Mouse (Mus musculus) megakaryocyte, adult 5-6 weeks (primary cell): ENCODE results near the gene Utp6. TPM values are rescaled to one million over a fixed set of nuclear protein-coding genes. Genes with fewer than 3 reads are reported as not detected.
A peak's percentile ranks its signal among the peaks of the same experiment; 100 is the strongest.
"Not testable (repeated sequence)": the region's sequence is repeated elsewhere in the genome, so short reads cannot be mapped to it uniquely, and the experiment has no call there.

Experiments
- ATAC-seq: 2 replicates; pipeline ENCODE4 v1.8.0; 2016; ENCODE audit warnings: mild to moderate bottlenecking, inconsistent platforms; ENCODE audit not compliant: poor library complexity, severe bottlenecking
- total RNA-seq, 2 experiments: library from RNA; stranded (forward) in 1 of 2; stranded (reverse) in 1 of 2; fragments of 153-499, 151-499 nt in 1 of 2; fragments of 221-1000, 200-1000 nt in 1 of 2; gene quantifications; 2 replicates each; pipeline versions ENCODE4 v1.2.3 to v1.2.4; 2015 to 2017

The Utp6 gene
- total RNA-seq (2015), result 17.9 and 22.9 TPM in 2 replicates
- total RNA-seq (2017), result 51.6 and 74.4 TPM in 2 replicates

DNA sequence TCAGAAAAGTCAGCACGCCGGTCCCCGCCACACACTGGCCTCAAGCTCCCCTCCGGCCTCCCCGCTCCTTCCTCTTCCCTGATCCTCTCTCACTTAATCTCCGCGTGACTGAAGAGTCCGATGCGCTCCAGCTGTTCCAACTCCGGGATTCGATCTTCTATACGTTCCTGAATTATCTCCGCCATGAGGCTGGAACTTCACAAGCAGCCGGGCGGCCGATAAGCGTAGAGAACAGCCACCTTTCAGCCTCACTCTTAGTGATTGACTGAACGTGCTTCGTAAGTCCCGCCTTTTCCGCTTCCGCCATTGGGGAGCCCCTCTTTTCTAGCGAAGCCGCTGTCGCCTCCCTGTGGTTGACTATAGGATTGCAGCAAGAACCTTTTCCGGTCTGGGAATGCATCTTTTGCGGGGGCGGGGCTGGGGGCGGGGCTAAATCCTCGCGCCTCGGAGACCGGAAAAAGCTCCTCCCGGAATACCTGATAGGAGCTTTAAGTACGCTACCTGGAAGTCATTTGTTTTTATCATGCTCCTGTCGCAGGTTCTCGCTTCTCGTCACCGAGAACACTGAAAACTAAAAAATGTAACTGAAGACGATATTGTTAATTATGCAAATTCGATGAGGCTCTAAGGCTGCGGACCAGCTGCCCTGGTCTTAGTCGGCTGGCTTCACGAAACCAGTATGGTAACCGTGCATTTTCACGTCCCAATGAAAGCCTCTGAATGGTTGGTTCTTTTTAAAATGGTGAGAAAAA lies at the start of gene Utp6:
TSS of gene Utp6 (minus strand) at position 266 of the 752 bp plus-strand sequence.
- peak; percentile 99 for ATAC-seq

DNA sequence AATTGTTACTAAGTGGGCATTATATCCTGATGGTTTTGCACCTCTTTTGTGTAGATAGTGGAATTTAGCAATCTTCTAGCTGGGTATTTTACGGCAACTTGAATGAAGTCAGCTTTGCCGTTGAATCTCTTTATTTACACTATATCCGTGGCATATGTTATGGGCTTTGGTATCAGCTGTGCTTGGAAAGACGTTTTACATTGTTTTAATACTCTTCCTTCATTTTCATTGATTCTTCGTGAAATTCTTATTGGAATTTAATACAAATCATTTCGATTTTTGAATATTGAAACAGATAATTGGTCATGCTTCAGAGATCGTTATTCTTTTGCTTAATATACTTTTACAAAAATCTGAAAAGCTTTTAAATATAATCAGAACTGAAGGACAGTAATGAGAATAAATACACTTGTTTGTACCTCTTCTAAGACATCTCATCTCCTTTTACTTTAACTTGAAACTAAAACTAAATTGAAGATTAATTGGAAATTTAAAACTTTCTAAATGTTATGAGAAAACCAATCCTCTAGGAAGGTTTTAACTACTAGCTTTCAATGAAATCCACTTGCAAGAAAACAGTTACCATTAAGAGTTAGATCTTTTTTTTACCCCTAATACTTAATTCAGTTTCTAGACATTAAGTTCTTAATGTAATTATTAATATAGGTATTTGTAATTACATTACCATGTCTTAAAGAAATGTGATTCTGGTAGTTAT lies 32.2 kb upstream of the Utp6 start:
- ATAC-seq, result no peak

DNA sequence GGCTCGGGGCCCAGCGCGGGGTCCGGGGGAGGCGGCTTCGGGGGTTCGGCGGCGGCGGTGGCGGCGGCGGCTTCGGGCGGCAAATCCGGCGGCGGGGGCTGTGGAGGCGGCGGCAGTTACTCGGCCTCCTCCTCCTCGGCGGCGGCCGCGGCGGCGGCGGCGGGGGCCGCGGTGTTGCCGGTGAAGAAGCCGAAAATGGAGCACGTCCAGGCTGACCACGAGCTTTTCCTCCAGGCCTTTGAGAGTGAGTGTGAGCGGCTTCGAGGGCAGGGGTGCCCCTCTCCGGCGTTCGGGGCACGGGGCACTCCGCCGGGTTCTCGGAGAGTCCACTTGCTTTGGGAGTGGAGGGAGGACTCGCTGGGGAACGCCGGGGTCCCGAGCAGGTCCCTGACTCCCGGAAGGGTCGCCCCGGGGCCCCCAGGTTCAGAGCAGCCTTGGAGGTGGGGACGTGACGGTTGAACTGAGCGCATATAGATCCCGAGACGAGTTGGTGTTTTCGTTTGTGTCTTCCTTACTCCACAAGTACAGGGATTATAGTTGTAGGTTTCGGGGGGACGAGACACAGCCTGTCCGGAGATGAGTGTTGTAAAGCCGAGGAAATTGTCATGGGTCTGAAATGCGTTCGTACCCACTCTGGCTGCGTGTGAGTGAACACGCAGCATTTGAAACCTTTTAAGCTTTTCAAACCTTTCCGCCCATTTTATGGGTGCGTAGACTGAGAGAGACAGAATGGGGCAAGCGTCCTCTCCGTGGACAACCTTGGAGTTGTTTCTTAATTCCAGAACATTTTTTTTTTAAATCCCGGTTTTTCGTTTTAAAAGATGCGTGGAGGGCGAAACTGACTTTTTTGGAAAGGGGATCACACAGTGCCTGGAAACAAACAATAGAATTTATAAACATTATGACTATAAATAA lies 31.4 kb upstream of the Utp6 start:
- no peak for ATAC-seq

DNA sequence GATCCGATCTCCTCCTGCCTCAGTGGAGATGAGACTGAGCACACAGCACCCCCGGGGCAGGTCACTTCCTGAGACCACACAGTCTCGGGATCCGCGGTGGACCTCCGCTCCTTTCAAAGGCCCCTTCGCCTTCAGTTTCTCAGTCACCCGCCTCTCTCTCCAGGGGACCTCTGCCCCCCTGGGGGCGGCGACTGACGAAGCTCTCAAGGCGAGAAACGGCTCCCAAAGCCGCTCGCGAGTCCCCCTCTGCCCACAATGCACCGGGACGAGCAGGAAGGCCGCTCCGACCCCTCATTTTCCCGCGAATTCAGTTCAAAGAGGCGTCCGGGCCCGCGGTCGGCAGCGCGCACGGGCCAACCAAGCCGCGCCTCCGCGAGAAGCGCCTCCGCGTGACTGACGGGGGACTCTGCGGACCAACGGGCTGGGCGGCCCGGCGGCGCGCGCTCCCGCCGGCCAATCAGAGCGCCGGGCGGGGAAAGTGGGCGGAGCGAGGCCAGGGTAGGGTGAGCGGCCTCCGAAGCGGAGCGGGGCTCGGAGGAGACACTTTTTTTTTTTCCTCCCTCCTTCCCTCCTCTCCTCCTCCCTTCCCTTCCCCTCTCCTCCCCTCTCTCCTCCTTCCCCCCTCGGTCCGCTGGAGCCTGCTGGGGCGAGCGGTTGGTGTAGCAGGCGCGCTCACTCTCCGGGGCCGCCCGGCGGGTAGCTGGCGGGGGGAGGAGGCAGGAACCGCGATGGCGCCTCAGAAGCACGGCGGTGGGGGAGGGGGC lies 30.6 kb upstream of the Utp6 start, which contains the start of gene Suz12:
TSS of gene Suz12 (plus strand) at position 515 of the 764 bp plus-strand sequence.
- ATAC-seq, result peak; percentile 97

DNA sequence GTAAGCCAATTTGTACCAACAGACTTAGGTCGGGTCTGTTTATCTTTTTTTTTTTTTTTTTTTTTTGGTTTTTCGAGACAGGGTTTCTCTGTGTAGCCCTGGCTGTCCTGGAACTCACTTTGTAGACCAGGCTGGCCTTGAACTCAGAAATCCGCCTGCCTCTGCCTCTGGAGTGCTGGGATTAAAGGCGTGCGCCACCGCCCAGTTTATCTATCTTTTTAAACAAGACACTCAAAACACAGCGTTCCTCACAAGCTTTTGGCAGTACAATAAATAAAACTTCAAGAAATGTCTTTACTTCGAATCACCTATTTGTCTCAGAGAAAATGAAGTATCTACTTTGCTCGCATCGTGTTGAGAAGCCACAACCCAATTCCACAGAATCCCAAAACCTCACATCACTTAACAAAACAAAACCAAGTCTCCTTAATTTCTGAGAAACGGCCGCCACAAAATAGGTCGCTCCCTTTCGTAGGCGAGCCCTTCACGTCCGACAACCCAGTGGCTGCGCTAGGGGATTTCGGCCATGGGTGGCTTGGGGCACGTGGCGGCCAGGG lies 29.9 kb upstream of the Utp6 start:
- no peak for ATAC-seq

DNA sequence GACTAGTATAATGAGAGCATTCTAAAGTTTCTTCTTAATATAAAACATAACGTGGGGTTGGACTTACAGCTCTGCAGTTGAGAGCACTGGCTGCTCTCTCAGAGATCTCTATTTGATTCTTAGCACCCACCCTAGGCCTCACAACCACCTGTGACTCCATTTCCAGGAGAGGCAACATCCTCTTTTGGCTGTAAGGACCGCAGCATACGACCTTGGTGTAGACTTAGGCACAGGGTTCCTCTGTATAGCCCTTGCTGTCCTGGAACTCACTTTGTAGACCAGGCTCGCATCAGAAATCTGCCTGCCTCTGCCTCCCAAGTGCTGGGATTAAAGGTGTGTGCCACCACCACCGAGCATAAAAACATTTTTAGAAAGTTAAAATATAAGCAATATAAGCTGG lies 29.4 kb upstream of the Utp6 start:
- no peak for ATAC-seq

DNA sequence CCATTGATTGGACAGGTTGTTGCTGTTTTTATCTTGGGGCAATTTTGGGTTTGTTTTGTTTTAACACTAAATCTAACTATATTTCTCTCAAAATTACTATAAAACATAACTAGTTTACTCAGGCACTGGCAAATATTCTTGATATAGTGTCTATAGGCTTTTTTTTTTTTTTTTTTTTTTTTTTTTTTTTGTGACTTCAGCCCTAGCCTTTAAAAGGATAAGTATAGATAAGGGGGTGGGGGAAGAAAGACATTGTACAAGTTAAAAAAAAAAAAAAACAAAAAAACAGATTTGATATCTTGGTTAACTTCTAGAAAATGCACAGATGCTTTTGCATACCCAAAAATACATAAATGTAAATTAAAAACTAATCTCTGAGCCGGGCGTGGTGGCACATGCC lies 27.9 kb upstream of the Utp6 start:
- no peak for ATAC-seq

DNA sequence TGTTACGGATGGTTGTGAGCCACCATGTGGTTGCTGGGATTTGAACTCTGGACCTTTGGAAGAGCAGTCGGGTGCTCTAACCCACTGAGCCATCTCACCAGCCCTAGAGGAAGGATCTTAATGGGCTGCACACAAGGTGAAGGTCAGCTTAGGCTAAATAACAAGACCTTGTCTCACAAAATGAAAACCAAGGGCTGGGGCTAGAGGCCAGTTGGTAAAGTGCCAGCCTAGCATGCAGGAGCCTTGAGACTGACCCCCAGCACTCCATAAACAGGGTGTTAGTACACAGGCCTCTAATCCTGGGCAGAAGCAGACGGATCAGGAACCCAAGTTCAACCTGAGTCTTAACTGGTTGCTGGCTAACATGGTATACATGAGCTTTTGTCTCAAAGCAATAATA lies 25.7 kb upstream of the Utp6 start:
- no peak for ATAC-seq

DNA sequence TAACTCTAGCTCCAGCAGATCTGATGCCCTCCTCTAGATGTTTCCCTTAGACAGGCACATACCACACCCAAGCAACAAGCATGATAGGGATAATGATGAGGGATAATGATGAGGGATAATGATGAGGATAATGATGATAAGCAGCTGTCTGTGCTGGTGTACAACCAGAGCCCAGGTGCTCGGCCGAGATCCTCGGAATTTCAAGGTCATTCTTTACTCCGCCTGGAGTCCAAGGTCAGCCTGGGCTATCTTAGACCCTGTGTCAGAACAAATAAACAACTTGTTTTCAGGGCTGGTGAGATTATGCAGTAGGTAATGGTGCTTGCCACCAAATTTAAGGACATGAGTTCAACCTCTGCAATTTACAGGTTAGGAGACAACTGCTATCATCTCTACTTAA lies 24.7 kb upstream of the Utp6 start:
- no peak for ATAC-seq

DNA sequence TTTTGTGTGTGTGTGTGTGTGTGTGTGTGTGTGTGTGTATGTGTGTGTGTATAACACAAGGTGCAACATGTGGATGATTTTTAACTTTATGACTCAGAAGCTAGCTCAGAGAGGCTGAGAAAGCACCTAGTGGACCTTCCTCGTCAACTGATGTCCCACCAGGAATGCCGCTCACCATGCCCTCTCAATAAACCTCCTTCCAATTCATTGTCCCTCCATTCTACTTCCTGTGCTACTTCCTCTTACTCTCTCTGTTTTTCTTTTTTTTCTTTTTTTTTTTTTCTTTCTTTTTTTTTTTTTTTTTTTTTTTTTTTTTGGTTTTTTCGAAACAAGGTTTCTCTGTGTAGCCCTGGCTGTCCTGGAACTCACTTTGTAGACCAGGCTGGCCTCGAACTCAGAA lies 15.6 kb upstream of the Utp6 start:
- not testable (repeated sequence) for ATAC-seq

DNA sequence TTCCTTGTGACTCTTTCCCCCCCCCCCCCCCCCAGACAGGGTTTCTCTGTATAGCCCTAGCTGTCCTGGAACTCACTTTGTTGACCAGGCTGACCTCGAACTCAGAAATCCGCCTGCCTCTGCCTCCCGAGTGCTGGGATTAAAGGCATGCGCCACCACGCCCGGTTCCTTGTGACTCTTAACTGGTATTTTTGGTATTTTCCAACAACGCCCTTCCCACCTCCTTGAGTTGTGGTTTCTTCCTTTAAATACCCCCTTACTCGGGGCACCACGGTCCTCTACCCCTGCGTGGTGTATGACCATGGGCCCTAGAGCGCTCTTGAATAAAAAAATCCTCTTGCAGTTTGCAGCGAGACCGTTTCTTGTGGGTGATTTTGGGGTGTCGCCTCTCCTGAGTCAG lies 14.9 kb upstream of the Utp6 start:
- ATAC-seq, result not testable (repeated sequence)

DNA sequence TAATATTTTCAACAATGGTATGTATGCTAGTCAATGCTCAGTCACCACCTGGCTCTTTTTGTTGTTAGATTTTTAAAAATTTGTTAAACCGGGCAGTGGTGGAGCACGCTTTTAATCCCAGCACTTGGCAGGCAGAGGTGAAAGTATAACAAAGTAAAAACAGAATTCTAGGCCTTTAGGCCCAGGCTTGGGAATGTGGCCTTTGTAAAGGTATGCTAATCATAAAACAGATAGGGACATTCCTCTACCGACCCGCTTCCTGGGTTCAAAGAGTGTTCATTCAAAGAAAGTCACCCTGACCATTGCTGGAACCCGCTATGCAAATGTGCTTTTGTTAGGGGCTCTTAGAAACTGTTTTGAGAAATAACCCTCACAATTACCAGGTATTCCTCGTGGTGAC lies 14.5 kb upstream of the Utp6 start:
- not testable (repeated sequence) for ATAC-seq

DNA sequence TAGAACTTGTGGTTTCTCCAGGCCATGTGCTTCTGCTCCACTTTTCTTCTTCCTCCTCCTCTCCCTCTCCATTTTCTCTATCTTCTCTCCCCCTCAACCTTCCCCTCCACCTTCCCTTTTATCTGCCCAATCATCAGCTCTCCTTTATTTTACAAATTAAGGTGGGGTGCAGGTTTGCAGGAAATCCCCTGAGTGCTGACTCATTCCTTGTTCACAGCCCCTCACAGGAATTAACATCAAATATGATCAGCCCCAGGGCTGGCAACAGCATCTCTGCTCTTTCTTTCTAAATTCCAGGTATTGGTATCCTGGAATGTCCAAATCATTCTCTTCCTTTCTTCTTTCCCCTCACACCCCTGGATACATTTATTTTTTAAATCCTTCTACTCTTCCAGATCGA lies 14.0 kb upstream of the Utp6 start:
- no peak for ATAC-seq

DNA sequence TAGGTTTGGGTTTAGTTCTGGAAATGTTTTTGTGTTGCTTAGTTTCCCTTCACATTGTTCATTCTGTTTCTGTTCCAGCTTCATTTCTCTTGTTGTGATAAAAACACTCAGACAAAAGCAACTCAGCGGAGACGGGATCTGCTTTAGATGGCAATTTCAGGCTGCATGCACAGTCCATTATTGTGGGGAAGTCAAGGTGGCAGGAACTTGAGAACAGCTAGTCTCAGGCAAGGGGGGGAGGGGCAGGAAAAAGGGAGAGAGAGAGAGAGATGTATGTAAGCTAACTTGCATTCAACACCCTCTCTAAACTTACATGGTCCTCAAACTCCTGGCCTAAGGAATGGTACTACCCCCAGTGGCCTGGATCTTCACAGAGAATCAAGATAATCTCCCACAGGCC lies 13.2 kb upstream of the Utp6 start:
- ATAC-seq, result no peak

DNA sequence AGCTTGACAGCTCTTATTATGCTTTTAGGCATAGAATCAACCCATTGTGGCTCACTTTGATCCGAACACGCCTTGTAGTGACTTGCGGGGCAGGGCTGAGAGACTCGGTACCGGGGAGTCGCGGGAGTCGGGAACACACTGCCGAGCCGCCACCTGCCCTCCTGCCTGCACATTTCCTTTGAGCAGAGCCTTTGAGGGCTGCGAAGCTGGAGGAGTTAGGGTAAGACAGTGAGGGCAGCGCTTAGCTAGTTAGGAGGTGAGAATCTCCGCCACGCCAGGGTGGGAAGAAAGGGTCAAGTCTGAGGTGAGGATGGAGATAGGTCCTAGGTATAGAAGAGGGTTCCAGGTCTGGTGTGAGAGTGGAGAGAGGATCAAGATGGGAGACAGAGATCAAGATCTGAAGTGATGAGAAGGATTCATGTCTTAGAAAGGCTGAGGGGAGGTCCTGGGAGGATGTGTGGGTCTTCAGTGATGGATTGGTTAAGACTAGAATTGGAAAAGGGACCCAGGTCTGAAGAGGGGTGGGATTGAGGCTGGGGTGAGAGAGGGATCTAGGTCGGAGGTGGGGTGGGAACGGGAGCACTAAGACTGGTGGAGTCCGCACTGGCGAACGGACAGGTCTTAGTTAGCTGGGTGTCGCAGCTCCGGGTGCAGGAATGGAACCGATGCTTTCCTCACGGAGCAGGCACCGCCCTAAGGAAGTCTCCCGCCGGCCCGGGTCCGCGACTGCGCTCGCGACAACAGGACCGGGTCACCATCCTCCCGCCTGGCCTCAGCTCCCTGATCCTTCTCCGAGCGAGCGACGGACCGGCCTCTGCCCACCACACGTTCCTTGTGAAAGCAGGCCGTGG lies 11.7 kb upstream of the Utp6 start:
- ATAC-seq, result peak; percentile 66

DNA sequence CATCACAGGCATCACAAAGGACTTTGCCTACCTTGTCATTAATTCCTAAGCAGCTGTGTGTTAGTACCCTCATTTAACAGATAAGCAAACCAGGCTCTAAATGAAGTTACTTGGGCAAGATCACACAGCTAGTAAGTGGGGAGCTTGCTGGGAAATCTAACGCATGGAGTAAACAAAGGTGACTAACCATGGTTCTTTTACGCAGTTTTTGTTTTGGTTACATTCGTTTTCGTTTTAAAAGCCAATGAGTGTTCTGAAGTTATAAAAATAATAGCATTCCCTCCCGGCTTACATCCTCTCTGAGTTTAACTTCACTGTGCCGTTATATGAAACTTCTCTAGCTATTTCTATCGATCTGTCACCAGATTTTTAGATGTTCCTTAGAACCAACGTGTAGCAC lies 10.9 kb upstream of the Utp6 start:
- no peak for ATAC-seq

DNA sequence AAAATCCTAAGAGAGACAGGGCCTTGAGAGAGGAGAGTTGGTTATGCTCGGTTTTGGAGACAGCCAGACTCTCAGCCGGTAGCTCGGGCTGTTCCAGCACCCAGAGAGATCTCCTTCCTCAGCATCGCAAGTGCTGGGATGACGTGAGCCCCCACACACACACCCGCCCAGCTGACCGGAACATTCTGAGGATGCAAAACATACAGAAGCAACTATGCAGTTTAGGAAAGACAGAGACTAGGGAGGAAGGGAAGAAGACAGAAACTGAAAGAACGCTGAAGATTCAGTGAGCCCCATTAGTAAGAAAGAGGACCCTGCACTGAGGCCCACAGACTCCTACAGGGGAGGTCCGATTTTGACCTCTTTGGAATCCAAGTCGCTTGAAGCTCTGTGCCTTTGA lies 5.6 kb upstream of the Utp6 start:
- no peak for ATAC-seq

DNA sequence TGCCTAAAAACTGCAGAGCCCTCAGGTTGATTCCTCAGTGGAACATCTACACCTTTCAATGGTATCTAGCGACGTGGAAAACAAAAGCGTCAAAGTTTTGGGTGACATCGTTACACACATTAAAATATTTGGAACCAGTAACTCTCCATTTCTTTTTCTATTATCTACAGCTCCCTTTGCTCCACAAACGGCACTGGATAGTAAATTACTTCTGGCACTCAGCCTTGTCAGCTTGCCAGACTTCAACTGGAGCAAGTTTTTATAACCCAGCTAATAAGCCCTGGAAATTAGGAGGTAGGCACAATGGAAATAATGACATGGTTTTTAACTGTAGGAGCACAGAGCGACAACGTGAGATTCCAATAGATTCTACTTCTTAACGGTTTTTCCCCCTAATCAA lies 3.7 kb upstream of the Utp6 start:
- ATAC-seq, result no peak

DNA sequence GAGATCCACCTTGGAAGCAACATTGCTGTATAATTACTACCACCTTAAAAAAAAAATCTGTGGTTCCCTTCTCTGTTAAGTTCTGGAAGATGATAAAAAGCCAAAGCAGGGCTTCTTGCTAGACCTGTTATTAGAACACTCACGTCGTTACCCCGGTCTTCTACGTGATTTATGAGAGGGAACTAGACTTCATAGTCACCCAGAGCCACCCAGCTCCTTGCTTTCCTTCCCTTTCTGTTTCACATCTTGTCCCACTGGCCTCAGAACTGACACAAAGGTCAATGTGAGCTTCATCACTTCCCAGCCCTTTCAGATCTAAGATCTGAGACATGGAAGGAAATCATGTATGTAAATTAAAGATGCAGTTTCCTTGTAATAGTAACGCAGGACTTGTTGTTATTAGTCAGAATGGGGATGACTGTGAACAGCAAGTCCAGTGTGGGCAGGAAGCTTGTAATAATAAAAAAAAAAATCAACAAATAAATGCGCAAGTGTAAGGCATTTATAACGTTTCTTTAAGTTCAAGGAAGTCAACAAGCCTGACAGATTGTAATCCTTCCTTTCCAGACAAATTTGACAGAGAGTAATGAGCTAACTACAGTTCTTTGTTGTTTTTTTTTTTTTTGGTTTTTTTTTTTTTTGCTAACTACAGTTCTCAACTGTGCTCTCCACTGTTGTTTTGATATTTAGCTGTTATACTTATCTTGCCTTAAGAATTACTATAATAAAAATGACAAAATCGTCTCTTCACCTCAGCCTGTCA lies 1.2 kb upstream of the Utp6 start:
- no peak for ATAC-seq
